Mouse (Mus musculus) spleen, adult 18-20 months (tissue): Measurements from ENCODE around the gene Gm11565.
"Not testable (repeated sequence)": the region's sequence is repeated elsewhere in the genome, so short reads cannot be mapped to it uniquely, and the experiment has no call there.

Experiments
- DNase-seq, 2 experiments: peaks; one replicate each; pipeline ENCODE4 v3.0.0; 2022; ENCODE audit warnings: mixed read lengths in 2 of 2

The Gm11565 gene

GRCm38 (mm10) chr11:99914451-99914850 is at the start of gene Gm11565:
Gene Gm11565, plus strand, starts transcription at chr11:99914751.
- DNase-seq: no peak

DNA sequence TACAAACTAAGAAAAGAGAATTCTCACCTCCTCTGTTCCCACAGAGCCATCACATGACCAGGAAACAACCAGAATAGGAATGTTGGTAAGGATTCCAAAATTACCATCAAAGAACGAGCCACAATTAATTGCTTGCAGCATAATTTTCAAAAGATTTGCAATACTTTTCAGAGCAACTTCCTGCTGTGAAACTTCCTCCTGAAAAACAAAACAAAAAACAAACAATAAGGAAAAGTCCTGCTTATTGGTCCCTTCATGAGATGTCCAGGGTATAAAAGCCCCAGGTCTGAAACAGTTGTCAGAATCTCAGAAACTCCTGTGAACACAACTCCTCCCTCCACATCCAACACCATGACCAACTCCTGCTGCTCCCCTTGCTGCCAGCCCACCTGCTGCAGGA is 41.5 kb upstream of the Gm11565 start, which contains the start of gene Krtap9-1:
Gene Krtap9-1, plus strand, starts transcription at position 301 of the 400 bp plus-strand sequence.
- not testable (repeated sequence) for DNase-seq

- not testable (repeated sequence) for DNase-seq
These were observed 35.7 kb upstream of the Gm11565 start, which contains the start of gene Gm11567 for GRCm38 (mm10) chr11:99878887-99879286. Gene Gm11567, plus strand, starts transcription at chr11:99879187.

DNA sequence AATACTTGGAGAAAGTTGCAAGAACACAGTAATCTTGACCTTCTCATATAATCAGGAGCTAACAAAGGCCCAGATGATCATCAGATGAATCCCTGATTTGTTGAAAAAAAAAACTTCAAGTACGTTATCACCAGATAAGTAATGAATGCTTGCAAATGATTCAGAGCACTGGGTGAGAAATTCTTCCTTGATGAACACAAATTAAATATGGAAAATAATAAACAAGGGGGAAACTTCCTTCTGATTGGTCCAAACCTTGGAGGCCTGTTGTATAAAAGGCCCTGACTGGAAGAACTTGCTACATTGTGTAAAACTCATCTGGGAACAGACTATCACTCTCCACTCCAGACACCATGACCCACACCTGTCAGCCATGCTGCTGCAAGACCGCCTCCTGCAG is 6.9 kb upstream of the Gm11565 start, which contains the start of gene Krtap31-1:
Gene Krtap31-1, plus strand, starts transcription at position 301 of the 400 bp plus-strand sequence.
- DNase-seq: no peak

DNA sequence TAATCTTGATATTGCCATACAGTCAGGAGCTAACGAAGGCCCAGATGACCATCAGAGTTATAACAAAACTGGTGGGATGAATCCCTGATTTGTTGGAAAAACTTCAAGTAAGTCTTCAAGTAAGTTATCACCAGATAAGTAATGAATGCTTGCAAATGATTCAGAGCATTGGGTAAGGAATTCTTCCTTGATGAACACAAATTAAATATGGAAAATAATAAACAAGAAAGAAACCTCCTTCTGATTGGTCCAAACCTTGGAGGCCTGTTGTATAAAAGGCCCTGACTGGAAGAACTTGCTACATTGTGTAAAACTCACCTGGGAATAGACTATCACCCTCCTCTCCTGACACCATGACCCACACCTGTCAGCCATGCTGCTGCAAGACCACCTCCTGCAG is 21.4 kb downstream of the Gm11565 start, which contains the start of gene Krtap31-2:
Gene Krtap31-2, plus strand, starts transcription at position 301 of the 400 bp plus-strand sequence.
- no peak for DNase-seq

- no peak for DNase-seq
These were observed 23.3 kb downstream of the Gm11565 start for GRCm38 (mm10) chr11:99937751-99938264.

GRCm38 (mm10) chr11:99948175-99948574 is 33.6 kb downstream of the Gm11565 start, which contains the start of gene Krtap9-5:
Gene Krtap9-5, plus strand, starts transcription at chr11:99948475.
- no peak for DNase-seq

DNA sequence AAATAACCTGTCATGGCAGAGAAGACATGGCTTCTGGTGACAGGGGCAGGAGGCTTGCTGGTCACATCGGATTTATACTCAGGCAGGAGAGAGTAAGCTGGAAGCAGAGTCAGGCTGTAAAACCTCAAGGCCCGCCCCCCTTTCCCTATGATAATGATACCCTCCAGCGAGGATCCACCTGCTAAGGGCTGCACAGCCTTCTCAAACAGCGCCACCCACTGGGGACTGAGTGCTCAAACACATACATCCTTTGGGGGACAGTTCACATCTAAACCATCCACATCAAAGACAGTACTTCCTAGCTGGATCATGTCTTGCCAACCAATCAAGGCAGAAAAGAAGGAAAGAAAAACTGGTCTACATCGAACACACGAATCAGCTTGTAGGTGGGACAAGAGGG is 49.7 kb downstream of the Gm11565 start:
- no peak for DNase-seq
